Mouse (Mus musculus): Measurements from ENCODE around the gene Rbms1. TPM values are rescaled to one million over a fixed set of nuclear protein-coding genes. Genes with fewer than 3 reads are reported as not detected.

Gene Rbms1
- polyA plus RNA-seq, 1 experiment from 2014 or later, result 44.9 TPM

Other genes starting within 250 kb of the Rbms1 start
- 0.05 and 0.31 TPM in 2 replicates for gene Itgb6, start 240.5 kb downstream of the Rbms1 start, polyA plus RNA-seq (2015; fragmentation: Nextera tagmentation; extraction: Ambion mirVana)